Mouse (Mus musculus) erythroblast, embryonic 14.5 days (primary cell): ENCODE results near the gene Gm5737.

Experiments
- GATA1 ChIP-seq: IDR thresholded peaks from 2 replicates; pipeline ENCODE4 v1.6.1; 2012; ENCODE audit warnings: low read length, inconsistent platforms, mixed read lengths
- TAL1 ChIP-seq: IDR thresholded peaks from 3 replicates; pipeline ENCODE4 v1.6.1; 2012; ENCODE audit warnings: low read length, inconsistent platforms, mixed read lengths

GRCm38 (mm10) chr7:120848831-120849512 lies 36.8 kb downstream of the Gm5737 start:
- TF ChIP-seq TAL1 (no peak), GATA1 (no peak)
